Mouse (Mus musculus): Measurements from ENCODE around the gene Mylpf. TPM values are rescaled to one million over a fixed set of nuclear protein-coding genes. Genes with fewer than 3 reads are reported as not detected.

The Mylpf gene
- total RNA-seq, 2 experiments from 2014 or later = 3.3 to 6.0 TPM

DNA sequence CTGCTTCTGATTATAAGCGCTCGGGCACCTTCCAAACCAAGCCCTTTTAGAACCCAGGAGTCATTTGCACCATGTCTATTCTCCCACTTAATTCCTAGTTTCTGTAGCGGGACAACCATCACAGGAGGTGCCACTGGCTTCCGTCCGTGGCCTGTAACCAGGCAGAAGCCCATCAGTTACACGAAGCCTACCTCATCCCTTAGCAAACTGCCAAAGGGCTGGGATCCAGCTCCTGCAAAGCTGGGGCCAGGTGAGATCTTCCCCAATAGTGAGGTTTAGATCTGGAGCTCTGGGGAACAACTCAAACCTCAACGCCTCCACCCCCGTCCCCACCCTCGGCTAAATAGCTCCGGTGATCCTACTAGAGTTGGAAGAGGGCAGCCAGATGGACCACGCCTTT is 12.2 kb upstream of the Mylpf start:
- ATAC-seq (ENCODE audit: poor library complexity, severe bottlenecking) = no peak

DNA sequence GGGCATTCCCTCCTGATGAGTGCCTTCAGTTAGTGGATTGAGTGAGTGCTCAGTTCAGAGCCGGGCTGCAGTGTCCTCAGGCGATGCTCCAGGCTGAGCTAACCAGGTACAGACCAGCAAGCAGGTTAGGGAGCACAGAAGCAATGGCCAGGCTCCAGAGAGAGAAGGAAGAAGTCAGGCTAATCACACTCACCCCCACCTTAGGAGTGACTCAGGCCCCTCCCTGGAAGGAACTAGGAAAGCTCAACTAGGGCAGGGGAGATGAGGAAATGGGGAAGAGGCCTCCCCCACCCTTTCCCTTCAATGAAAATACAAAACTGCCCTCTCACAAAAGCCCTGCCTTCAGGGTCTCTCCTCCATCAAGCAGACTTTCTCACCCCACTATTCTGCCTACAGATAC is 2.1 kb upstream of the Mylpf start:
- peak; percentile 14; the same call in 1 of the 2 replicates for ATAC-seq (ENCODE audit: poor library complexity, severe bottlenecking)

DNA sequence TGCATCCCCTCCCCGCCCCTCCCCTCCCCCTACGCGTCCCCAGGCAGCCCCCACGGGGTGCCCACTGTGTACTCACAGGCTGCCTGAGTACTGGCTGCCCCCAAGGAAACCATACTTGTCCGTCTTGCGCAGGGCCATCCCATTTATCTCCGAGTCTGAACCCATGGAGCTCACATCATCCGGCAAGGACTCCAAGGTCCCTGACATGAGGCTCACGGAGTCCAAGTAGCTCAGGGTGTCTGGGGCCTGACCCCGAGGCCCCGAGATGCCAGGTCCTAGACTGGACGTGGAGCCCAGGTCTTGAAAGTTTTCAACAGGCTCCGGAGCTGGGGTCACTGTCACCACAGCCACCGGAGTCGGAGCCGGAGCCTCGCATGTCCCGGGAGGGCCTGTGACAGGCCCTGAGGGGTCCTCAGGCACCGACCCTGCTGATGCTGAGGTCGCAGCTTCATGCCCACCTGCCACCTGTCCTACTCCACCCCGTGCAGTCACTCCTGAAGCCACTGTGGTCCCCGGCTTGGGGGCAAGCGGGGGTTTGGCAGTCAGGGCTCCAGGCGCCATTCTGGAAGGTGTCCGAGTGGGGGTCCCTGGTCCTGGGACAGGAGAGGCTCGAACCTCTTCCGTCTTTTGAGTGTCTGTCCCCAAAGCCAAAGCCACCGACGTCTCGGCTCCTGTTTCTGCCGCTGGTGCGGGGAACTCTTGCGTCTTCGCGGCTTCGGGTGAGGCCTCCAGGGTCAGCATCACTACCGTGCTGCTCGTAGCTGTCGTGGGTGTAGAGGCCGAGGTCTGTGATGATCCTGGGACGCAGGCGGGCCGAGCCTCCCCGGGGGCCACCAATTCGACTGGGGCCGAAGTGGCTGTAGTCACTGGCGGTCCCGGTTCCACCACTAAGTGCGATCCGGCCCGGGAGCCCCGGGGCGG is 1.1 kb upstream of the Mylpf start:
- no peak for ATAC-seq (ENCODE audit: poor library complexity, severe bottlenecking)

DNA sequence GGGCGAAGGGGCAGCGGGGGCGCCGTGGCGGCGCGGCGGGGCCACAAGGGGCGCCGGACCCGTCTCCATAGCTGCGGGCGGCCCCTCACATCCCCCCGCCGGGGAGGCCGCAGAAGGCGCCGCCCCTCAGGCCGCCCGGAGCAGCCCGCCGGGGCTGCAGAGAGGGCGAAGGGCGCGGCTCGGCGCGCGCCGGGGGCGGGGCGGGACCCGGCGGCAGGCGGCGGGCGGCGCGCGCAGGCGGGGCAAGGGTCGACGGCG is 466 bp upstream of the Mylpf start, which contains the start of gene Tbc1d10b:
Gene Tbc1d10b (minus strand): TSS at position 174 of the 258 bp plus-strand sequence.
- ATAC-seq (ENCODE audit: poor library complexity, severe bottlenecking) = no peak

DNA sequence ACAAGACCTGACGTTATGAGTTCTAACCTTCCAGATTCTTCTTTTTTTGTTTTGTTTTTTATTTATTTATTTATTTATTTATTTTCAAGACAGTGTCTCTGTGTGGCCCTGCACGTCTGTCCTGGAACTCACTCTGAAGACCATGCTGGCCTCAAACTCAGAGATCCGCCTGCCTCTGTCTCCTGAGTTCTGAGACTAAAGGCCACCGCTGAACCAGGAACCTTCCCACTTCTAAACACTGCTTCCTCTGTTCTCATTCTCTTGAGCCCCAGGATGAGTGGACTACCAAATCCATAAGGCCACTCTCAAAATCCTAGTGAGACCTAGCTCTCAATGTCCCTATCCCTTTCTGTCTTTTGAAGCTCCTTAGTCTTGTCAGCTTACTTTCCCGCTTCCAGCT is 1.2 kb downstream of the Mylpf start:
- ATAC-seq (ENCODE audit: poor library complexity, severe bottlenecking) = no peak

DNA sequence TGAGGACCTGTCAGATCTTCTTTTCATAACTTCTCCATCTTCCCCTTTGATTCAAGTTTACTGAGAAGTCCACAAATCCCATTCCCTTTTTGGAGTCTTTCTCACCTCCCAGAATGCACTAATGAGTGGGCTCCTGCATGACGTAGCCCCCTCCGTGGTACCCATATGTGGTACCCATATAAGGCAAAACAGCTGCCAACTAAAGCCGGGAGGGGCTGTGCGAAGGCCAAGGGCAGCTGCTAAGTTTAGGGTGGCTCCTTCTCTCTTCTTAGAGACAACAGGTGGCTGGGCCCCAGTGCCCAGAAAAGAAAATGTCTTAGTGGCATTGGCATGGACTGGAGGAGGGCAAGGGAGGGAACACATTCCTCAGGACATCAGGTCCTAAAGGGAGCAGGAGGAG is 1.6 kb downstream of the Mylpf start:
- no peak for ATAC-seq (ENCODE audit: poor library complexity, severe bottlenecking)

DNA sequence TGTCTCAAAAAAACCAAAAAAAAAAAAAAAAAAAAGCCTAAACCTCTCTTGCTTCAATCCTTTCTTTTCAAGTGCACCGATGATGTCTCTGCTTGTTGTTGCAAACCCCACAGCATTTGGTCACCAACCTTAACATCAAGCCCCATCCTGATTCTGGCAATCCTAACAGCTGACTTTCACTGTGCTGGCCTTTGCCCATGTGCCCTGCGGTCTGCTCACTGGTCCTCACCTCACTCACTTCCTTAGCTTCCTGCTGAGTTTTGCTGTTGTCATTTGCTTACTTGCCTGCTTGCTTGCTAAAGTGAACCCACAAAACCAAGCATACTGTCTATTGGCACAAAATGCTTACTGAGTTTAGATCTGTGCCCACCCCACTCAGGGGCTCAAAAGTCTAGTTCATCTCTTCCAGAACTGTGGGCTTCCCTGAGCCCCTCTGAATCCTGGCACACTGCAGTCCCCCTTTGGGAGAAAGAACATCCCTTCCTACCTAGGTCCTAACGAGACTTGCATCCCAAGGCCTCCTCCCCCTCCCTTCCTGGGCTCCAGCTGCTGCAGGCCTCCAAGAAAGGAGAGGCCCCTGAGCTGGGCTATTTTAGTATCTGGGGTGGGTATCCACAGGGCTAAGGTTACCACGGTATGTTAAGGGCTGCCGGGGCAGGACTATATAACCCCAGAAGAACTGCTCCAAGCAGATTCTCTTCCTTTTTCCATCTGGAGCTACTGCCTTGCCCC is 2.5 kb downstream of the Mylpf start:
- ATAC-seq (ENCODE audit: poor library complexity, severe bottlenecking) = no peak

DNA sequence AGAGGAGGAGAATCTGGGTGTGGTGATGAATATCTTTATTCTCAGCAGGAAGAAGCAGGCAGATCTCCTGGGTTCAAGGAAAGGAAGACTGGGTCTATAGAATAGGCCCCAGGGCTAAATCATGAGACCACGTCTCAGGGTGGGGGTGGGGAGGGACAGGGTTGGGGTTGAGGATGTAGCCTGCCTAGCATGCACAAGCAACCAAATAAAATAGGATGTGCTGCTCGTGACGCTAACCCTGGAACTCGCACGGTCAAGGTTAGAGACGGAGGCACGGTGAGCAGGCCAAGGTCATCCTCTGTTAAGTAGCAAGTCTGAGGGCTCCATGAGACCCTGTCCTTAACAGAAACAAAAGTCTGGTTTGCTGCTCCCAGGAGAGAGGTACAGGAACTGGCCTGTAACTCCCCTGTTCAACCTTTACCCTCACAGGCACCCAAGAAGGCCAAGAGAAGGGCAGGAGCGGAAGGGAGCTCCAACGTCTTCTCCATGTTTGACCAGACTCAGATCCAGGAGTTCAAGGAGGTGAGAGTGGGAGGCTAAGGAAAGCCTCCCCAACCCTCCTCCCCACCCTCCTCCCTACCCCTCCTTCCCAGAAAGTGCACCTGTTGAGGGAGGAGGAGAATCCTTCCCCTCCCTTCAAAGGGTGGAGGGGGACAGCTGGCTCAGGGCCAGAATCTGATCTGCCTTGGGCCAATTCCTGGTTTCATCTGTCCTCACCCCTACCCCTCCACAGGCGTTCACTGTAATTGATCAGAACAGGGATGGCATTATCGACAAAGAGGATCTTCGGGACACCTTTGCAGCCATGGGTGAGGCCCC is 4.0 kb downstream of the Mylpf start:
- ATAC-seq (ENCODE audit: poor library complexity, severe bottlenecking) = no peak

DNA sequence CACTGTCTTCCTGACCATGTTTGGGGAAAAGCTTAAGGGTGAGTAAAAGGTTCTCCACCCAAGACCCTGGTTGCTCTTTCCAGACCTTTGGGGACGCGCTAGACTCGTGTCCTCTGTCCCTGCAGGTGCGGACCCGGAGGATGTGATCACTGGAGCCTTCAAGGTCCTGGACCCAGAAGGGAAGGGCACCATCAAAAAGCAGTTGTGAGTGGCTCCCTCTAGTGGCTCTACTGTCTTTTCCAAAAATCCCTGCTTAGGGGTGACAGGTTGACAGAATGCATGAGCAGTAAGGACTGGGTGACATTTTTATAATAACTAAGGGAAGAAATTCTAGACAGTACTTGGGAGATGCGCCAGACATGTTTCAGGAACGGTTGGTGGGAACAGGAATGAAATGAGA is 4.8 kb downstream of the Mylpf start:
- no peak for ATAC-seq (ENCODE audit: poor library complexity, severe bottlenecking)

DNA sequence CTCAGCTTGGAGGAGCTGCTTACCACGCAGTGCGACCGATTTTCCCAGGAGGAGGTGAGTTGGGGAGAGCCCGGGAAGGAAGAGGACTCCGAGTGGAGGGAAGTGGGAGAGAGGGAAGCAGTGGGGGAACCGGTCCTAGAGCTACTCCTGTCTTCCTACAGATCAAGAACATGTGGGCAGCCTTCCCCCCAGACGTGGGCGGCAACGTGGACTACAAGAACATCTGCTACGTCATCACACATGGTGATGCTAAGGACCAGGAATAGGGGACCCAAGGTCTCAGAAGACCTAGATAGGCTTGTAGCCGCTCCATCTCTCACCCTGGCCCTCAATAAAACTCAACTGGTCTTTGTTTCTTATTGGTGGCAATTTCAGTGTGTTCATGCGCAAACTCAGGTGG is 5.2 kb downstream of the Mylpf start:
- ATAC-seq (ENCODE audit: poor library complexity, severe bottlenecking) = no peak

DNA sequence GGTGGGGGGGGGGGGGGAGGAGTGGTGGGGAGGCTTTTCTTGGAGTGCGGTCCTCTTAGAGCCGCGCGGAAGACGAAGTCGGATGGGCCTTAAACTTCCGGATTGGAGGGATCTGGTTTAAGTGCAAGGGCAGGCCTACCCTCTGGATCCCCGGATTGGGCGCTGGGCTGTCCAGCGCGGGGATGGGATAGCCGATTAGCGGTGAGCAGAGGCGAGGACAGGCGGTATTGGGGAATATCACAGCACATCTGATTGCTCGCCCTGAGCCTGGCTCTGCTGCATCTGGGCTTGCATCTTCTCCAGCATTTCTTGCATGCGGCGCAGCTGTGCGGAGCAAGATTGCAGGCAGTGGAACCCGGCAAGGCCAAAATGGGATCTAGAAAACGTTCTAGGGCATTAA is 5.8 kb downstream of the Mylpf start:
- no peak for ATAC-seq (ENCODE audit: poor library complexity, severe bottlenecking)

DNA sequence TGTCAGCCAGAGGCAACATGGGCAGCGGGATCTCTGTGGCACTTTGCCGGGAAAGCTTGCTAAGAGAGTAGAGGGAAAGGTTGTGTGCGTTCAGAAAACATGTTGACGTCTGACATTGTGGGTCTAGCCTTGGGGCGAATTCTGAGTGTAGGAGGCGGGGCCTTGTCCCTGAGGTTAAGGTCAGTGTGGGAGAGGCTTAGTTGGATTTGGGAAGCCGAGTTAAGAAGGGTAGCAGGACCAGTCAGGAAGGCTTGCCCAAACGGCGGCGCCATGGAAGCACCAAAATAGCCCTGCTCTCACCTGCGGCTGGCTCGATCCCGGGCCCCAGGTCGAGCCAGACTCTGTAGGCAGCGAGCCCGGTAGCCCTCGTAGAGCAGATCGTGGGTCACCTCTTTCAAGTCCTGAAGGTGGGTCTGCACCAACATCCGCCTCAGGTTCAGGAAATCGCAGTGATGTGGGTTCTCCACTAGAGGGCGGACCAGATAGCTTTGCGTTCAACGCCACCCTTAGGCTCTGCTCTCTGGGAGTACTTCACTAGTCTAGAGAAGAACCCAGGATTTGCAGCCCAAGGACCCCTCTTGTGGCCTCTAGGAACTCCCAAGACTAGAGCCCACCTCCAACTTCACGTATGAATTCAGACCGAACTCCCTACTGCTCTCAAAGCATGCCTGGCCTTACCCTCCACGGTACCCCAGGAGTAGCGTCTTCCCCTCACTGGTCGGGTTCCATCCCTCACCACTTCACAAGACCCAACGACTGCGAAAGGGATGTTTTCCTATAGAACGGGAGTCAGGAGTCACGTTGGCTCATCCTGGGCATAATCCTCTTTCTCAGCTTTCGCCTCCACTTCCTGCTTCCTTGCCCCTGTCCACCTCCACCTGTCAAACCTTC is 6.5 kb downstream of the Mylpf start:
- peak; percentile 69 for ATAC-seq (ENCODE audit: poor library complexity, severe bottlenecking)

DNA sequence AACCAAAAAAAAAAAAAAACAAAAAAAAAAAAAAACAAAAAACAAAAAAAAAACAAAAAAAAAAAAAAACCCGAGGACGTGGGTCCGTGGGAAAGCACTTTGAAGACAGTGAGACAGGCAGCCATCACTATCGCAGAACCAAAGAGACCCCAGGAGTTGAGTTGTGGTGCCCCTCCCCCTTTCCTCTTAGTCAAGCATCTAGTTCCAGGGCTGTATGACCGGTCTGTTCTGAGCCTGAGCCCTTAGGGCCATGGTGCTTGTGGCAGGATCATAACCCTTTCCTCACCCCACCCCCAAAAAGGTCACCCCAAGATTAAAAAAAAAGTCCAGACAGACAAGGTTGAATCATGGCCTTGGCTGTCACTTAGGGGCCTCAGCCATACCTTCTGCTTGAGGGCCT is 7.6 kb downstream of the Mylpf start:
- no peak for ATAC-seq (ENCODE audit: poor library complexity, severe bottlenecking)

DNA sequence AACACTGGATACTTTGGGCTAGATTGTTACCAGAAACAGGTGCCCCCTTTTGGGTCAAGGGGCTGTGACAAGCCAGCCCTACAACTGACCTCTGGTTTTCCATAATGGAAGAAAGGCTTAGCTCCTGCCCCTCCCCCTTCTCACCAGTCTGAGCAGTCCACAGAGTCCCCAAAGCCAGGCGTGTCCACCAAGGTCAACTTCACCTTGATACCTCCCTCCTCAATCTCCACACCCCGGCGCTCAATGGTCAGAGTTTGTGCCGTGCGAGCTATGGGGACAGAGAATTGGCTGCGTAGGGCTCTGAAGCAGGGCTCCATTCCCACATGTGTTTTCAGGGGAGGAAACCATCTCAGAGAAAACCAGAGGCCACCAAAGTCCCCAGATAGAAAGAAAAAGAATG is 8.8 kb downstream of the Mylpf start:
- no peak for ATAC-seq (ENCODE audit: poor library complexity, severe bottlenecking)

DNA sequence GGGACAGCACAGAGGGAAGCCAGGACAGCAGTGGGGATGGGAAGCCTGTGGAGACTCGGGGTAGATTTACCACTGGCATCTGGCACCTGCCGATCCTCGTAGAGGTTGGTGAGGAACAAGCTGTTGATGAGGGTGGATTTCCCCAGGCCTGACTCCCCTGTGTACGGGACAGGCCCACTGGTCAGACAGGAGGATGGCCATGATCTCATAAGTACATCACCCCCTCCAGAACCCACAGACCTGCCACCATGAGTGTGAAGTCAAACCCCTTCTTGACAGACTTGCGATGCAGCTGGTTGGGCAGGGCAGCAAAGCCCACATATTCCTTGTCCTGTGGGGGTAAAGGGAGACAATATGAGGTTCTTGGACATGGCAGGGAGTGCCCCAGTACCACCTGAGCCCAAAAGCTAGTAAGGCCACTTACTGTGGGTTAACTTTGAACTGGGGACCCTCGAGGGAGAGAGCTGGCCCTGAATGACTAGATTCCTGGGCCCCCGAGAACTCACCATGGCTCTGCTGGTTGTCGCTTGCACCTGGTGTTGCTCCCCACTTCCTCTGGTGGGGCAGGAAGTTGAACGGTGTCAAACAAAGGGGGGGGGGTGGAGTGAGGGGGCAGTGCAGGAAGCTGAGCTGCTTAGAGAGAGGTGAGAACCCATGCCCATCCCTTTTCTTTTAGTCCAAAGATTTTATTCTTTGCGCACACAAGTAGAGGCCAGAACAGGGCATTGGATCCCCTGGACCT is 9.4 kb downstream of the Mylpf start:
- peak; percentile 76 for ATAC-seq (ENCODE audit: poor library complexity, severe bottlenecking)

DNA sequence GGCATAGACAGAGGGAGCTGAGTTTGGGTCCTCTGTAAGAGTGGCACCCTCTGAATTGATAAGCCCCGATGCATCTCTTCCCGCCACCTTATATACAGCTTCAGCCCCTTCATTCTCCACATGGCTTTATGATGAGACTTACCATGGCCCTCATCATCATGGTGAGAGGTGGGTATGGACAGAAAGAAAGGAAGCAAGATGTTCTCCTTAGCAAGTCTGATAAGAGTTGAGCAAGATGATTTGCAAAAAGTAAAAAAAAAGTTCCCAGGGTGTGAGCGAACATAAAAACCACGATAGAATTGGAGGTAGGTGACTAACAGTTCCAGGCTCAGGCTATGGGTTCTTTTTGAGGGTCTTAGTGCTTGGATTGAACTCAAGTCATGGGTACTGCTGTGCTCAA is 10.0 kb downstream of the Mylpf start:
- peak; percentile 20; the same call in 1 of the 2 replicates for ATAC-seq (ENCODE audit: poor library complexity, severe bottlenecking)

DNA sequence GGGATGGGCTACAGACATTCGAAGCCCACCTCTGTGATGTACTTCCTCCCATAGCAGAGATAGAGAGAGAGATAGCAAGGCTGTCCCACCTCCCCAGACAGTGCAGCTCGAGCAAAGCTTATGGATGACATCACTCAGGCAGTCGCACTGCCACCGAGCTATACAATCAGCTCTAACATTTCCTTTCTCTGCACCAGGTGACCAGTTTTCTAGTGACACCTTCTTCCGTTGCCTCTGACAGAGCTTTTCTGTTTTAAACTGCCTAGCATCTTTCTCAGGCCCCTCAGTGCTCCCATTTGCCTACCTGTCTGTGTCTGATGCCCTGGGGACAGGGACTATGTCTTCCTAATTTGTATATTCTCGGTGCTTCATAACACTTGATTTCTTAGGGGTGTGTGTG is 11.8 kb downstream of the Mylpf start:
- ATAC-seq (ENCODE audit: poor library complexity, severe bottlenecking) = no peak

DNA sequence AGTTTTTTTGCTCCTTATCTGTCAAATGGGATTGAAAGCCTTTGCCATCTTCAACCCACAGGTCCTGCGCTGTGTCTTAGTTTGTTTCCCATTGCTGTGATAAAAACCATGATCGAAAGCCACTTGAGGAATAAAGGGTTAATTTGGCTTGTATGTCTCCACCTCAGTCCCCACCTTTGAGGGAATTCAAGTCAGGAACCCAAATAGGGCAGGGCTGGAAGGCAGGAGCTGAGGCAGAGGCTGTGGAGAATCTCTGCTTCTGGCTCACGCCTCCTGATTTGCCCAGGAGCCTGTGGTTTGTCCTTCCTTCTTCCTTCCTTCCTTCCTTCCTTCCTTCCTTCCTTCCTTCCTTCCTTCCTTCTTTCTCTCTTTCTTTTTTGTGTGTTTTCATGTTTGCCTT is 14.4 kb downstream of the Mylpf start:
- no peak for ATAC-seq (ENCODE audit: poor library complexity, severe bottlenecking)

DNA sequence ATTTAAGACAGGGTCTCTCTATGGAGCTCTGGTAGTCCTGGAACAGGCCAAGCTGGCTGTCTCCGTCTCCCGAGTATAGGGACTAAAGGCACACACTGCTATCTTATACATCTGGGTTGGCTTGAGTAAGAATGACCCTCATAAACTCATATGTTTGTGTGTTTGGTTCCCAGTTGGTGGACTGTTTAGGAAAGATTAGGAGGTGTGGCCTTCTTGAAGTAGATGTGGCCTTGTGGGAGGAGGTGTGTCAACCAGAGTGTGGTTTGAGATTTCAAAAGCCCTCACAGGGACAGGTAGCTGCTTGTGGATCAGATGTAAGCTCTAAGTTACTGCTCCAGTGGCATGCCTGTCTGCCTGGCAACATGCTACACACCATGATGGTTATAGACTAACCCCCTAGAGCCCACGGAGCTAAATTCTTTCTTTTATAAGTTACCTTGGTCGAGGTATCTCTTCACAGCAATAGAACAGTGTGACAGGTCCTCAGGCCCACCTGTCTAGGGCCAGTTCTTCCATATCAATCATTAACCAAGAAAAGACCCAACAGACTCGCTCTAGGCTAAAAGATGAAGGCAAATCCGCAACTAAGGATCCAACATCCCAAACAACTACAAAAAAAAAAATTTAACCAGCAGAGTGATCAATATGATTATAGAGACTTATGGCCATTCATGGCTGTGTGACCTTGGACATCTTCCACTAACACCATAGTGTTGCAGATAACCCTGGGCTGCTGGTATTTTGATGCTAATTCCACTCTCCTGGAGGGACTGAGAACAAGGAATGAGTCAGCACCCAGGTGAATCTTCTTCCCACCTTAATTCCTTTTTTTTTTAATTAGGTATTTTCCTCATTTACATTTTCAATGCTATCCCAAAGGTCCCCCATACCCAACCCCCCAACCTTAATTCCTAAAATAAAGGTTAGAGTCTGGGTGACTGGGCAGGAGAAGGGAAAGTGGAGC is 15.1 kb downstream of the Mylpf start:
- no peak for ATAC-seq (ENCODE audit: poor library complexity, severe bottlenecking)

Measured in megakaryocyte, adult 5-6 weeks (primary cell).